Mouse (Mus musculus): ENCODE results near the gene Lrrn1. TPM values are rescaled to one million over a fixed set of nuclear protein-coding genes. Genes with fewer than 3 reads are reported as not detected.

Gene Lrrn1
- total RNA-seq (2014; fragmentation: Nextera tagmentation) (not detected in 2 replicates), total RNA-seq (2017) (0.06 TPM in 1 of 2 replicates, not detected in the other), polyA plus RNA-seq (2012) (not detected in 2 replicates)

GRCm38 (mm10) chr6:107528877-107529864, at the start of gene Lrrn1:
Gene Lrrn1, plus strand, starts transcription at chr6:107529768.
- H3K4me3 ChIP-seq (ENCODE audit: low read depth, low read length), result no peak within 1 kb of the TSS; the same call in 1 of the 2 replicates
- no peaks in the 10 kb centered on the region for H3K4me1 ChIP-seq (ENCODE audit: insufficient read depth, low read depth, low read length)
- peaks cover 30% of the 10 kb centered on the region for H3K9me3 ChIP-seq (replicated peaks)
- TF ChIP-seq POLR2AphosphoS5 (IDR thresholded peaks at IDR 0.05; ENCODE audit: insufficient replicate concordance, low read depth, low read length) (no peak), GATA1 (IDR thresholded peaks at IDR 0.05; ENCODE audit: borderline replicate concordance, low read length) (no peak), TAL1 (conservative IDR thresholded peaks at IDR 0.05; ENCODE audit: low read depth, low read length) (no peak), GATA2 (IDR thresholded peaks at IDR 0.05; ENCODE audit: borderline replicate concordance, low read depth, low read length) (no peak)
- H3K27me3 ChIP-seq (ENCODE audit: insufficient read depth, low read length), result no peaks in the 10 kb centered on the region
- ATAC-seq (ENCODE audit: extremely low read depth, insufficient number of reproducible peaks, low FRiP score, poor library complexity, severe bottlenecking) (no peak), DNase-seq (ENCODE audit: low spot score) (no peak)
- H3K36me3 ChIP-seq (replicated peaks), result no peaks in the 10 kb centered on the region

GRCm38 (mm10) chr6:107494491-107494890, 35.1 kb upstream of the Lrrn1 start:
- no peak for ATAC-seq (ENCODE audit: extremely low read depth, insufficient number of reproducible peaks, low FRiP score, poor library complexity, severe bottlenecking)
- no peak for TF ChIP-seq CTCF (IDR thresholded peaks at IDR 0.05; ENCODE audit: low read depth, low read length)
- TF ChIP-seq POLR2AphosphoS5 (IDR thresholded peaks at IDR 0.05; ENCODE audit: insufficient replicate concordance, low read depth, low read length), result no peak
- TF ChIP-seq GATA2 (IDR thresholded peaks at IDR 0.05; ENCODE audit: borderline replicate concordance, low read depth, low read length), result no peak
- DNase-seq (ENCODE audit: low spot score), result no peak
- Histone ChIP-seq H3K36me3 (replicated peaks) (no peaks in the 10 kb centered on the region), H3K9me3 (replicated peaks) (0 out of 2 replicates have a peak, but pooled peaks cover 2% of the 10 kb centered on the region), H3K4me3 (ENCODE audit: low read depth, low read length) (no peak overlapping the region), H3K4me1 (ENCODE audit: insufficient read depth, low read depth, low read length) (no peaks in the 10 kb centered on the region), H3K27me3 (ENCODE audit: insufficient read depth, low read length) (no peaks in the 10 kb centered on the region)

- no peaks in the 10 kb centered on the region for H3K4me1 ChIP-seq (ENCODE audit: insufficient read depth, low read depth, low read length)
- H3K4me3 ChIP-seq (ENCODE audit: low read depth, low read length), result no peak overlapping the region
- ATAC-seq (ENCODE audit: extremely low read depth, insufficient number of reproducible peaks, low FRiP score, poor library complexity, severe bottlenecking), result no peak
- no peaks in the 10 kb centered on the region for H3K36me3 ChIP-seq (replicated peaks)
- no peak for DNase-seq (ENCODE audit: low spot score)
- TF ChIP-seq TAL1 (conservative IDR thresholded peaks at IDR 0.05; ENCODE audit: low read depth, low read length) (no peak), CTCF (IDR thresholded peaks at IDR 0.05; ENCODE audit: low read depth, low read length) (no peak), GATA1 (IDR thresholded peaks at IDR 0.05; ENCODE audit: borderline replicate concordance, low read length) (no peak), POLR2AphosphoS5 (IDR thresholded peaks at IDR 0.05; ENCODE audit: insufficient replicate concordance, low read depth, low read length) (no peak), GATA2 (IDR thresholded peaks at IDR 0.05; ENCODE audit: borderline replicate concordance, low read depth, low read length) (no peak)
- H3K27me3 ChIP-seq (ENCODE audit: insufficient read depth, low read length), result no peaks in the 10 kb centered on the region
- no peaks in the 10 kb centered on the region for H3K9me3 ChIP-seq (replicated peaks)
Observed at GRCm38 (mm10) chr6:107495830-107496229, 33.7 kb upstream of the Lrrn1 start.

GRCm38 (mm10) chr6:107513716-107514115, 15.9 kb upstream of the Lrrn1 start:
- DNase-seq (ENCODE audit: low spot score), result no peak
- Histone ChIP-seq H3K4me1 (ENCODE audit: insufficient read depth, low read depth, low read length) (no peaks in the 10 kb centered on the region), H3K4me3 (ENCODE audit: low read depth, low read length) (no peak overlapping the region), H3K9me3 (replicated peaks) (peaks cover 6% of the 10 kb centered on the region; the same call in 1 of the 2 replicates), H3K27me3 (ENCODE audit: insufficient read depth, low read length) (no peaks in the 10 kb centered on the region), H3K36me3 (replicated peaks) (no peaks in the 10 kb centered on the region)
- no peak for ATAC-seq (ENCODE audit: extremely low read depth, insufficient number of reproducible peaks, low FRiP score, poor library complexity, severe bottlenecking)
- TF ChIP-seq CTCF (IDR thresholded peaks at IDR 0.05; ENCODE audit: low read depth, low read length) (no peak), GATA1 (IDR thresholded peaks at IDR 0.05; ENCODE audit: borderline replicate concordance, low read length) (no peak), TAL1 (conservative IDR thresholded peaks at IDR 0.05; ENCODE audit: low read depth, low read length) (no peak), POLR2AphosphoS5 (IDR thresholded peaks at IDR 0.05; ENCODE audit: insufficient replicate concordance, low read depth, low read length) (no peak), GATA2 (IDR thresholded peaks at IDR 0.05; ENCODE audit: borderline replicate concordance, low read depth, low read length) (no peak)

GRCm38 (mm10) chr6:107523953-107524352, 5.6 kb upstream of the Lrrn1 start:
- Histone ChIP-seq H3K27me3 (ENCODE audit: insufficient read depth, low read length) (no peaks in the 10 kb centered on the region), H3K4me1 (ENCODE audit: insufficient read depth, low read depth, low read length) (no peaks in the 10 kb centered on the region), H3K9me3 (replicated peaks) (peaks cover 8% of the 10 kb centered on the region), H3K4me3 (ENCODE audit: low read depth, low read length) (no peak overlapping the region), H3K36me3 (replicated peaks) (no peaks in the 10 kb centered on the region)
- DNase-seq (ENCODE audit: low spot score) (no peak), ATAC-seq (ENCODE audit: extremely low read depth, insufficient number of reproducible peaks, low FRiP score, poor library complexity, severe bottlenecking) (no peak)
- no peak for TF ChIP-seq GATA1 (IDR thresholded peaks at IDR 0.05; ENCODE audit: borderline replicate concordance, low read length)
- no peak for TF ChIP-seq CTCF (IDR thresholded peaks at IDR 0.05; ENCODE audit: low read depth, low read length)
- TF ChIP-seq POLR2AphosphoS5 (IDR thresholded peaks at IDR 0.05; ENCODE audit: insufficient replicate concordance, low read depth, low read length), result no peak
- no peak for TF ChIP-seq GATA2 (IDR thresholded peaks at IDR 0.05; ENCODE audit: borderline replicate concordance, low read depth, low read length)
- no peak for TF ChIP-seq TAL1 (conservative IDR thresholded peaks at IDR 0.05; ENCODE audit: low read depth, low read length)

- Histone ChIP-seq H3K4me3 (ENCODE audit: low read depth, low read length) (no peak overlapping the region; the same call in 1 of the 2 replicates), H3K27me3 (ENCODE audit: insufficient read depth, low read length) (no peaks in the 10 kb centered on the region), H3K36me3 (replicated peaks) (no peaks in the 10 kb centered on the region), H3K9me3 (replicated peaks) (peaks cover 30% of the 10 kb centered on the region), H3K4me1 (ENCODE audit: insufficient read depth, low read depth, low read length) (no peaks in the 10 kb centered on the region)
- TF ChIP-seq CTCF (IDR thresholded peaks at IDR 0.05; ENCODE audit: low read depth, low read length) (no peak), GATA2 (IDR thresholded peaks at IDR 0.05; ENCODE audit: borderline replicate concordance, low read depth, low read length) (no peak), TAL1 (conservative IDR thresholded peaks at IDR 0.05; ENCODE audit: low read depth, low read length) (no peak), POLR2AphosphoS5 (IDR thresholded peaks at IDR 0.05; ENCODE audit: insufficient replicate concordance, low read depth, low read length) (no peak), GATA1 (IDR thresholded peaks at IDR 0.05; ENCODE audit: borderline replicate concordance, low read length) (no peak)
- ATAC-seq (ENCODE audit: extremely low read depth, insufficient number of reproducible peaks, low FRiP score, poor library complexity, severe bottlenecking) (no peak), DNase-seq (ENCODE audit: low spot score) (no peak)
Observed at GRCm38 (mm10) chr6:107529911-107530431, 403 bp downstream of the Lrrn1 start.
